Mouse (Mus musculus) neutrophil, adult 5-6 weeks (primary cell): ENCODE results near the gene Ccdc82. TPM values are rescaled to one million over a fixed set of nuclear protein-coding genes. Genes with fewer than 3 reads are reported as not detected.

Source experiments
- ATAC-seq: fragments of 151-379, 151-347 bp; 2 replicates; pipeline ENCODE4 v1.8.0; 2017; ENCODE audit warnings: mild to moderate bottlenecking, moderate TSS enrichment; ENCODE audit not compliant: insufficient number of reproducible peaks, poor library complexity, low FRiP score, severe bottlenecking; ENCODE audit errors: extremely low read depth
- total RNA-seq: library from RNA; stranded (forward); fragments of 200-1000 nt; gene quantifications from 2 replicates; pipeline ENCODE4 v1.2.3, GENCODE M21; 2017

The Ccdc82 gene
- total RNA-seq, 1 experiment from 2014 or later, result 72.5 TPM

DNA sequence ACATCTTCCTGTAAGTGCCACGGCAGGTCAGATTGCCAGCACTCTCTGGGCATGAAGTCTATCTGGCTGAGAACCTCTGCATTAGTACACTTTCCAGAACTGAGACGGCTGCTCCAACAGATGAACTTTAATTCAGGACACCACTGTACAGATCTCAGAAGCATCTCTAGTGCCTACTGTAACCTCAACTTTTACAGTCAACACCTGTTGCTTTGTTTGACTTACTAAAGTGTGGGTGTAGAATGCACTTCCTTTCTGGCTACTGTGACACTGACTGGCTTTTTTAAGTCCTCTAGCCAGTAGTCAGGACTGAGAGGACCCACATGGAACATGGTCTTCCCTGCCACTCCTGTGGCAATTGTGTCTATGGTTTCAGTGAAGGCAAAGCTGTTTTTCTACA, 76.3 kb downstream of the Ccdc82 start:
- ATAC-seq, result peak; percentile 51; the same call in 1 of the 2 replicates

DNA sequence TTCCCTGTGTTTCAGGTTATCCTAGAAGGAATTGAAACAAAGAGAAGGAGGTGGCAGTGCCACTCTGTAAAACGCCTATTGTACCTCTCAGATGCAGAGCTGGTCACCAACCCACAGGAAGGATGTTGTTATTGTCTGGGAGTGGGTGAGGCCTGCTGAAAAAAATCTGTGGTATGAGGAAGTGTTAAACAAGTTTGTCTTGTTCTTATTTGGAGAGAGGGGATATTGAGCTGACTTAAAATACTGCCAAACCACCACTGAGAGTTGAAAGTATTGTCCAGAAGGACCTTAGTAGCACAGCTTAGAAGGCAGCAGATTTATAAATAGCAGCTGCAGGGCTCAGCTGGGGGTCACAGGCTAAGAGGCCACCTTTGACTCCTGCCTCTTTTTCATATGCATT, 76.9 kb downstream of the Ccdc82 start:
- ATAC-seq, result peak; percentile 78; the same call in 1 of the 2 replicates

Other genes with a start within 250 kb of the Ccdc82 start
- gene Jrkl, start 1.1 kb upstream of the Ccdc82 start, total RNA-seq, result 22.5 and 25.8 TPM in 2 replicates
- gene Maml2, start 51.0 kb downstream of the Ccdc82 start, total RNA-seq, result 16.0 and 17.7 TPM in 2 replicates
- not detected in 2 replicates for gene Gm17571, start 199.8 kb downstream of the Ccdc82 start, total RNA-seq